ENCODE assay signal across 9 mouse cellular contexts in genomic region chr11:3373591-3374292, GRCm38 (mm10). TPM values are rescaled to one million over a fixed set of nuclear protein-coding genes. Genes with fewer than 3 reads are reported as not detected.
A peak's percentile ranks its signal among the peaks of the same experiment; 100 is the strongest.
DNase-seq lines count a peak whose midpoint lies in the region; ATAC-seq and TF ChIP-seq lines count a peak whose summit lies in the region.
"Had no signal": no experiment of that assay in that cellular context is flagged by ENCODE, and none has a peak within 500 bp of the region (broad histone marks: within the 10 kb centered on the region; RNA-seq: fewer than 3 reads in every experiment).

No protein-coding gene starts in this region.

- 0 out of 2 replicates have a peak, but pooled peaks cover 6% of the 10 kb centered on the region for H3K36me3 ChIP-seq in liver, embryonic 12.5 days
- H3K36me3 ChIP-seq in hindbrain, embryonic 16.5 days (ENCODE audit: control insufficient read depth, insufficient read depth, low read length), result no peaks in the 10 kb centered on the region
- H3K36me3 ChIP-seq in midbrain, postnatal 0 days (ENCODE audit: insufficient read depth, low read length), result no peaks in the 10 kb centered on the region
- H3K36me3 ChIP-seq: liver, embryonic 15.5 days had no signal

- no peak for TF ChIP-seq CTCF in embryonic fibroblast, embryonic 13.5 days (IDR thresholded peaks at IDR 0.05; ENCODE audit: borderline replicate concordance, insufficient read depth, low read length)
- no peak for TF ChIP-seq CTCF in midbrain, postnatal 0 days (IDR thresholded peaks at IDR 0.05)

- H3K4me3 ChIP-seq in liver, embryonic 12.5 days, result no peak overlapping the region
- H3K4me3 ChIP-seq in embryonic fibroblast, embryonic 13.5 days (ENCODE audit: insufficient read depth, low read length), result no peak overlapping the region
- no peak overlapping the region for H3K4me3 ChIP-seq in hindbrain, embryonic 16.5 days (ENCODE audit: low read length)
- no peak overlapping the region for H3K4me3 ChIP-seq in midbrain, postnatal 0 days (ENCODE audit: low read depth, low read length)
- H3K4me3 ChIP-seq: liver, embryonic 15.5 days had no signal

- 56% methylated on average over 7 of the region's 7 CpGs for WGBS in liver, embryonic 12.5 days (ENCODE audit: insufficient replicate concordance)
- WGBS in hindbrain, embryonic 16.5 days, result 25% methylated on average over 7 of the region's 7 CpGs
- 17% methylated on average over 7 of the region's 7 CpGs for WGBS in midbrain, postnatal 0 days

- no peak overlapping the region for H3K4me2 ChIP-seq in liver, embryonic 12.5 days
- peak overlapping the region; percentile 9 for H3K4me2 ChIP-seq in hindbrain, embryonic 16.5 days (ENCODE audit: low read length)
- peak overlapping the region; percentile 18 for H3K4me2 ChIP-seq in midbrain, postnatal 0 days (ENCODE audit: low read depth, low read length, poor library complexity, severe bottlenecking)
- H3K4me2 ChIP-seq: liver, embryonic 15.5 days had no signal

- H3K27ac ChIP-seq in liver, embryonic 12.5 days, result peak overlapping the region; percentile 55; the same call in 1 of the 2 replicates
- H3K27ac ChIP-seq in embryonic fibroblast, embryonic 13.5 days (ENCODE audit: insufficient read depth, low read length), result peak overlapping the region; percentile 98
- H3K27ac ChIP-seq in hindbrain, embryonic 16.5 days (ENCODE audit: low read depth, low read length), result peak overlapping the region; percentile 64
- peak overlapping the region; percentile 59 for H3K27ac ChIP-seq in midbrain, postnatal 0 days (ENCODE audit: low read depth, low read length)
- H3K27ac ChIP-seq: liver, embryonic 15.5 days had no signal

- no peak for TF ChIP-seq POLR2A in embryonic fibroblast, embryonic 13.5 days (IDR thresholded peaks at IDR 0.05; ENCODE audit: low read depth, low read length)

- ATAC-seq in liver, embryonic 12.5 days, result no peak
- ATAC-seq in hindbrain, embryonic 16.5 days, result no peak
- ATAC-seq in midbrain, postnatal 0 days (ENCODE audit: low FRiP score), result no peak
- ATAC-seq in erythroblast, adult 5-6 weeks (replicated peaks; ENCODE audit: low FRiP score, poor library complexity, severe bottlenecking), result no peak

- no peak overlapping the region for H3K9ac ChIP-seq in liver, embryonic 12.5 days
- no peak overlapping the region for H3K9ac ChIP-seq in hindbrain, embryonic 16.5 days (ENCODE audit: low read depth, low read length)
- peak overlapping the region; percentile 36; the same call in 1 of the 2 replicates for H3K9ac ChIP-seq in midbrain, postnatal 0 days (replicated peaks; ENCODE audit: low read length, poor library complexity, severe bottlenecking)
- H3K9ac ChIP-seq: liver, embryonic 15.5 days had no signal

- DNase-seq in liver, result no peak
- peak; percentile 30 for DNase-seq in midbrain, postnatal 0 days (ENCODE audit: low spot score)
- DNase-seq in spleen, postnatal 10 days (ENCODE audit: low spot score in 2 of 2), result no peak
- no peak for DNase-seq in frontal cortex, postnatal 36 days (ENCODE audit: low spot score in 2 of 2)

- H3K9me3 ChIP-seq in liver, embryonic 12.5 days (replicated peaks), result no peaks in the 10 kb centered on the region
- H3K9me3 ChIP-seq in hindbrain, embryonic 16.5 days (ENCODE audit: control insufficient read depth, low read length), result no peaks in the 10 kb centered on the region
- no peaks in the 10 kb centered on the region for H3K9me3 ChIP-seq in midbrain, postnatal 0 days (ENCODE audit: low read length)
- H3K9me3 ChIP-seq: liver, embryonic 15.5 days had no signal

- peaks cover 35% of the 10 kb centered on the region for H3K4me1 ChIP-seq in liver, embryonic 12.5 days
- H3K4me1 ChIP-seq in embryonic fibroblast, embryonic 13.5 days (ENCODE audit: control insufficient read depth, insufficient read depth, low read length), result peaks cover 17% of the 10 kb centered on the region
- peaks cover 34% of the 10 kb centered on the region for H3K4me1 ChIP-seq in hindbrain, embryonic 16.5 days (ENCODE audit: control insufficient read depth, insufficient read depth, low read depth, low read length)
- peaks cover 19% of the 10 kb centered on the region for H3K4me1 ChIP-seq in midbrain, postnatal 0 days (ENCODE audit: insufficient read depth, low read length)

- H3K27me3 ChIP-seq in liver, embryonic 12.5 days (replicated peaks), result no peaks in the 10 kb centered on the region
- no peaks in the 10 kb centered on the region for H3K27me3 ChIP-seq in hindbrain, embryonic 16.5 days (replicated peaks; ENCODE audit: control insufficient read depth, insufficient read depth, low read length)
- no peaks in the 10 kb centered on the region for H3K27me3 ChIP-seq in midbrain, postnatal 0 days (ENCODE audit: insufficient read depth, low read length)
- H3K27me3 ChIP-seq: liver, embryonic 15.5 days had no signal

RNA-seq across cellular contexts. Expression of gene Limk2, which starts 35.2 kb away (rescaled TPM):
- 15.0 and 16.1 TPM in 2 replicates for polyA plus RNA-seq in liver, embryonic 12.5 days (2016; fragmentation: Nextera tagmentation; extraction: Ambion mirVana)
- 58.3 and 68.6 TPM in 2 replicates for polyA plus RNA-seq in embryonic fibroblast, embryonic 13.5 days (2011; ENCODE audit: insufficient read length, low read depth, missing spikeins)
- 159 and 164 TPM in 2 replicates for polyA plus RNA-seq in hindbrain, embryonic 16.5 days (2015; fragmentation: Nextera tagmentation; extraction: Ambion mirVana)
- 250 and 290 TPM in 2 replicates for total RNA-seq in midbrain, postnatal 0 days (2014; rRNA removed)
- 134 and 149 TPM in 2 replicates for polyA plus RNA-seq in midbrain, postnatal 0 days (2015; fragmentation: Nextera tagmentation; extraction: Ambion mirVana)
- total RNA-seq in erythroblast, adult 5-6 weeks (2015; ENCODE audit: low replicate concordance), result 4.2 and 4.4 TPM in 2 replicates
- total RNA-seq in erythroblast, adult 5-6 weeks (2017; ENCODE audit: low replicate concordance), result 6.4 and 9.7 TPM in 2 replicates

RNA-seq across cellular contexts. Expression of gene Pik3ip1, which starts 43.5 kb away (rescaled TPM):
- polyA plus RNA-seq in liver, embryonic 12.5 days (2016; fragmentation: Nextera tagmentation; extraction: Ambion mirVana), result 1.8 and 2.1 TPM in 2 replicates
- polyA plus RNA-seq in embryonic fibroblast, embryonic 13.5 days (2011; ENCODE audit: insufficient read length, low read depth, missing spikeins), result 21.1 and 22.8 TPM in 2 replicates
- 30.8 and 36.1 TPM in 2 replicates for polyA plus RNA-seq in hindbrain, embryonic 16.5 days (2015; fragmentation: Nextera tagmentation; extraction: Ambion mirVana)
- total RNA-seq in midbrain, postnatal 0 days (2014; rRNA removed), result 42.5 and 43.4 TPM in 2 replicates
- 34.7 and 37.5 TPM in 2 replicates for polyA plus RNA-seq in midbrain, postnatal 0 days (2015; fragmentation: Nextera tagmentation; extraction: Ambion mirVana)
- total RNA-seq in erythroblast, adult 5-6 weeks (2015; ENCODE audit: low replicate concordance), result 0.77 and 2.9 TPM in 2 replicates
- 3.5 and 3.8 TPM in 2 replicates for total RNA-seq in erythroblast, adult 5-6 weeks (2017; ENCODE audit: low replicate concordance)
